Mouse (Mus musculus): ENCODE measurements around the gene Abcc8. TPM values are rescaled to one million over a fixed set of nuclear protein-coding genes. Genes with fewer than 3 reads are reported as not detected.

The Abcc8 gene
- polyA plus RNA-seq (2012; rRNA removed; ENCODE audit: low replicate concordance), result 4.7 and 7.1 TPM in 2 replicates

DNA sequence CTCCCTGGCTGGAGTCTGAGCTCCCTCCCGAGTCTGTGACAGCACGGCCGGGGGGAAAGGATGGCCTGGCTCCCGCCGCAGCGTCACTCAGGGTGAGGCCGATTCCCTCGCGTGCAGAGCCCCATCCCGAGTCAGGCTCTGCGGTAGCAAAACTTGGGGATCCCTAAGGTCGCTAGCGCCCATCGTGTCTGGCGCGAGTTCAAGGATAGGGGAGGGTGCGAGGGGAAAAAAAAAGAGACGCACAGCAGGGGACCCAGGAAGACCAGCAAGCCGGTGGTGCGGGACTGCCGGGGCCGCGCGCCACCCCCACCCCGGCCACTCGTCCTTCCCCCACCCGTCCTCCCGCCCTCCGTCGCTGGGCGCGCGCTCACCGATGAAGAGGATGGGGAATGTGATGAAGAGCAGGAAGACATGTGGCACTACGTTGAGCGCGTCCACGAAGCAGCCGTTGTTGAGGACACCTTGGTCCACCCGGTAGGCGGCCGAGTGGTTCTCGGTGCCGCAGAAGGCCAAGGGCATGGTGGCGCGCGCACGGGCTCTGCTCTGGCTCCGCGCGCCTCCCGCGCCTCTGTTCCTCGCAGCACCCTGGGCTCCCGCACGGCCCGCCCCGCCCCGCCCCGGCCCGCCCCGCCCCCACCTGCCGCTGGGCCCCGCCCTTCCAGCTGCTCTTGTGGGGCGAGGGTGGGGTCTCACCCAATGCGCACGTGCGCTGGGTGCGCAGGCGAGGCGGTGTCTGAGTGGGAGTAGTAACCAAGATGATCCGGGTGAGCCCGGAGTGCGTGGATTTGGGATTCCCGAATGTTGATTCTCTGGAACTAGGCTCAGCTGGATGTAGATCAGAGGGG is at the start of gene Abcc8:
Abcc8 (minus strand) TSS at position 603 of the 845 bp plus-strand sequence.

GRCm38 (mm10) chr7:46100563-46100962 is 79.3 kb downstream of the Abcc8 start, which contains the start of gene Kcnj11:
Gene Kcnj11 (minus strand): TSS chr7:46100764.

Other genes starting within 250 kb of the Abcc8 start
- gene Abcc6, start 149.7 kb downstream of the Abcc8 start, polyA plus RNA-seq (2012; rRNA removed; ENCODE audit: low replicate concordance), result 0.24 and 0.51 TPM in 2 replicates
- 30.0 and 41.1 TPM in 2 replicates for gene Nomo1, start 146.3 kb downstream of the Abcc8 start, polyA plus RNA-seq (2012; rRNA removed; ENCODE audit: low replicate concordance)
- gene Kcnj11, start 79.3 kb downstream of the Abcc8 start, polyA plus RNA-seq (2012; rRNA removed; ENCODE audit: low replicate concordance), result 5.0 and 56.5 TPM in 2 replicates
- 0.30 TPM in 1 of 2 replicates, not detected in the other for gene Ush1c, start 58.5 kb upstream of the Abcc8 start, polyA plus RNA-seq (2012; rRNA removed; ENCODE audit: low replicate concordance)
- not detected in 2 replicates for gene Otog, start 61.0 kb upstream of the Abcc8 start, polyA plus RNA-seq (2012; rRNA removed; ENCODE audit: low replicate concordance)
- gene Myod1, start 196.4 kb upstream of the Abcc8 start, polyA plus RNA-seq (2012; rRNA removed; ENCODE audit: low replicate concordance), result 7.5 TPM in 1 of 2 replicates, not detected in the other
- 1.4 and 4.5 TPM in 2 replicates for gene Kcnc1, start 216.5 kb upstream of the Abcc8 start, polyA plus RNA-seq (2012; rRNA removed; ENCODE audit: low replicate concordance)